Mouse (Mus musculus) midbrain, embryonic 11.5 days (tissue): ENCODE results near the gene Myl4. TPM values are rescaled to one million over a fixed set of nuclear protein-coding genes. Genes with fewer than 3 reads are reported as not detected.
A peak's percentile ranks its signal among the peaks of the same experiment; 100 is the strongest.
"Not testable (repeated sequence)": the region's sequence is repeated elsewhere in the genome, so short reads cannot be mapped to it uniquely, and the experiment has no call there.

ENCODE experiments used
- ATAC-seq: fragments of 200-750 bp; cut with Nextera tagmentation; 2 replicates; pipeline ENCODE4 v1.8.0; 2017; ENCODE audit warnings: moderate TSS enrichment, moderate library complexity; ENCODE audit not compliant: low FRiP score
- DNase-seq: peaks from one replicate; pipeline ENCODE4 v3.0.0; 2015; ENCODE audit warnings: low spot score; ENCODE audit errors: missing footprints
- H3K27ac ChIP-seq: fragments of 300-500 bp; sonication (generic); 2 replicates; pipeline ENCODE4 v1.5.1; 2014; ENCODE audit warnings: low read depth, low read length
- H3K27me3 ChIP-seq: fragments of 300-500 bp; sonication (generic); 2 replicates; pipeline ENCODE4 v1.6.1; 2014; ENCODE audit warnings: mild to moderate bottlenecking, low read length, moderate library complexity, mixed read lengths; ENCODE audit not compliant: control insufficient read depth, insufficient read depth
- H3K36me3 ChIP-seq: fragments of 300-500 bp; sonication (generic); 2 replicates; pipeline ENCODE4 v1.6.1; 2014; ENCODE audit warnings: mild to moderate bottlenecking, low read length, moderate library complexity, mixed read lengths; ENCODE audit not compliant: control insufficient read depth, insufficient read depth
- H3K4me1 ChIP-seq: fragments of 300-500 bp; sonication (generic); 2 replicates; pipeline ENCODE4 v1.6.1; 2014; ENCODE audit warnings: low read length; ENCODE audit not compliant: control insufficient read depth, insufficient read depth
- H3K4me2 ChIP-seq: fragments of 300-500 bp; sonication (generic); 2 replicates; pipeline ENCODE4 v1.6.1; 2014; ENCODE audit warnings: mild to moderate bottlenecking, moderate library complexity
- H3K4me3 ChIP-seq: fragments of 300-500 bp; sonication (generic); 2 replicates; pipeline ENCODE4 v1.5.1; 2014; ENCODE audit warnings: low read depth, low read length
- H3K9ac ChIP-seq: fragments of 300-500 bp; sonication (generic); 2 replicates; pipeline ENCODE4 v1.6.1; 2014; ENCODE audit warnings: low read length
- H3K9me3 ChIP-seq: fragments of 300-500 bp; sonication (generic); 2 replicates; pipeline ENCODE4 v1.6.1; 2016; ENCODE audit warnings: low read length; ENCODE audit not compliant: control insufficient read depth
- WGBS: fragments of 180-500 bp; shearing (Covaris S2); extraction: QIAGEN DNeasy Blood & Tissue Kit; methylation state at CpG from one replicate; pipeline ENCODE4 v1.1.7; 2014; 5-methylcytosine and 5-hydroxymethylcytosine counted together
- polyA plus RNA-seq: library from polyadenylated mRNA; unstranded; fragments of >200 nt; fragmentation: Nextera tagmentation; extraction: Ambion mirVana; gene quantifications from 2 replicates; pipeline ENCODE4 v1.2.1, GENCODE M21; 2014

Myl4 gene
- polyA plus RNA-seq, 1 experiment from 2014 or later = 1.1 TPM

DNA sequence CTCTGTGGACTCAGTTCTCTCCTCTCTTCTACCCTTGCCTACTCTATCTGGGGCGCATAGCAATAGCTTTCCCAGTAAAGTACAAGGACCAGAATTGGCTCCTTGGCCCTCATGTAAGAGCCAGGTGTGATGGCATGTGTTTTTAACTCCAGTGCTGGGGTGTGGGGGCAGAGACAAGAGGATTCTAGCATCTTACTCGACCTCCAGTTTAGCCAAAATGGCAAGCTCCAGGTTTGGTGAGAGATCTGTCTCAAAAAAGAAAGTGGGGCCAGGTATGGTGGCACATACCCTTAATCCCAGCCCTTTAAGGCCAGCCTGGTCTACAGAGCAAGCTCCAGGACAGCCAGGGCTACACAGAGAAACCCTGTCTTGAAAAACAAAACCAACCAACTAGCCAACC, 16.3 kb downstream of the Myl4 start:
- Histone ChIP-seq H3K36me3 (no peaks in the 10 kb centered on the region), H3K9ac (no peak overlapping the region), H3K9me3 (no peaks in the 10 kb centered on the region), H3K4me1 (no peaks in the 10 kb centered on the region), H3K4me2 (no peak overlapping the region), H3K27ac (no peak overlapping the region), H3K4me3 (no peak overlapping the region), H3K27me3 (no peaks in the 10 kb centered on the region)
- WGBS = 82% methylated on average over 2 of the region's 2 CpGs
- ATAC-seq = no peak
- DNase-seq = no peak

GRCm38 (mm10) chr11:104567736-104568135, 17.3 kb downstream of the Myl4 start:
- 87% methylated on average over 9 of the region's 9 CpGs for WGBS
- no peaks in the 10 kb centered on the region for H3K27me3 ChIP-seq
- DNase-seq = no peak
- H3K36me3 ChIP-seq = no peaks in the 10 kb centered on the region
- no peak overlapping the region for H3K4me2 ChIP-seq
- no peak overlapping the region for H3K9ac ChIP-seq
- no peak for ATAC-seq
- H3K4me3 ChIP-seq = no peak overlapping the region
- no peaks in the 10 kb centered on the region for H3K9me3 ChIP-seq
- H3K4me1 ChIP-seq = no peaks in the 10 kb centered on the region
- H3K27ac ChIP-seq = no peak overlapping the region

DNA sequence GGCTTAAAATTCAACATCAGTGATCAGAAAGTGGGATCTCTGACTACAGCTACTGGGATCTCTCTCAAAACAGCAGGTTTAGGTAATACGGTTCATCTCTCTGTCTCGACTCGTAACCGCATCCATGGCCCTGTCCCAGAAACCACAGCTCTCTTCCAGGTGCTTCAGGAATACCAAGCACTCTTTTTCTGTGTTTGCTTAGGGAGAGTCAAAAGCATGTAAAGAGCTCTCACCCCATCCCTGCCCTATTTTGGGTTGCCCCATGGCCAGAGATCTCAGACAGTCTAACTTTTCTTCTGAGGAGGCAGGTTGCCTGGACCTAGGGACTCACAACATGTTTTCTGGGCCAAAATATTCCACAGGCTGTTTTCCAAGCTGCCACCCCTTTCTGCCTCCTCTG, 17.9 kb downstream of the Myl4 start:
- H3K9me3 ChIP-seq = no peaks in the 10 kb centered on the region
- H3K36me3 ChIP-seq = no peaks in the 10 kb centered on the region
- H3K27me3 ChIP-seq = no peaks in the 10 kb centered on the region
- H3K4me2 ChIP-seq = no peak overlapping the region
- 93% methylated on average over 4 of the region's 4 CpGs for WGBS
- H3K4me1 ChIP-seq = no peaks in the 10 kb centered on the region
- no peak overlapping the region for H3K27ac ChIP-seq
- DNase-seq = no peak
- no peak overlapping the region for H3K4me3 ChIP-seq
- no peak overlapping the region for H3K9ac ChIP-seq
- ATAC-seq = no peak

GRCm38 (mm10) chr11:104570515-104570914, 20.1 kb downstream of the Myl4 start:
- H3K36me3 ChIP-seq, H3K4me3 ChIP-seq, ATAC-seq, H3K9me3 ChIP-seq, DNase-seq, H3K4me2 ChIP-seq, H3K9ac ChIP-seq, H3K4me1 ChIP-seq, H3K27me3 ChIP-seq, H3K27ac ChIP-seq: not testable (repeated sequence)
- 83% methylated on average over 8 of the region's 8 CpGs for WGBS

GRCm38 (mm10) chr11:104571373-104571772, 20.9 kb downstream of the Myl4 start:
- peak; percentile 27; the same call in 1 of the 2 replicates for ATAC-seq
- H3K27me3 ChIP-seq, H3K27ac ChIP-seq, H3K9me3 ChIP-seq, DNase-seq, H3K36me3 ChIP-seq, H3K4me1 ChIP-seq: not testable (repeated sequence)
- peak overlapping the region; percentile 27 for H3K4me3 ChIP-seq
- H3K9ac ChIP-seq = peak overlapping the region; percentile 40; the same call in 1 of the 2 replicates
- peak overlapping the region; percentile 53 for H3K4me2 ChIP-seq
- WGBS = 5% methylated on average over 28 of the region's 28 CpGs

DNA sequence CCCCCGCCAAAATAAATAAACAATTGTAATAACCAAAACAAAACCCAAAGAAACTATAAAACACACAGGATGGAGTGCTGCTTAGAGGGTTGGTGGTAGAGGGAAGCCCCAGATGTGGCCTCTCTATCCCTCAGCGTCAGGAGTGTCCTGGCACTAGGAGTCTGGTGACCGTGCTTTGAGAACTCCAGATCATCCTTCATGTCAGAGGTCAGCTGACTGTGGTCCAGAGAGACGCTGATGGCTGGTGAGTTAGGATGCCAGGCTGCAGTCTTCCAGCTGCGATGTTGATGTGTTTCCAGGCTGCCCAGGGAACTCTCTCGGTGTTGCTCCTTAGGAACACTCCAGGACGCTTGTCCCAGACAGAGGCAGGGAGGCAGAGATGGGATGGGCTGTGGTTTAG, 21.6 kb downstream of the Myl4 start:
- no peaks in the 10 kb centered on the region for H3K9me3 ChIP-seq
- no peak overlapping the region for H3K4me3 ChIP-seq
- no peak overlapping the region for H3K27ac ChIP-seq
- H3K9ac ChIP-seq = no peak overlapping the region
- H3K27me3 ChIP-seq = no peaks in the 10 kb centered on the region
- ATAC-seq (no peak), DNase-seq (no peak)
- 55% methylated on average over 7 of the region's 7 CpGs for WGBS
- no peaks in the 10 kb centered on the region for H3K4me1 ChIP-seq
- no peak overlapping the region for H3K4me2 ChIP-seq
- no peaks in the 10 kb centered on the region for H3K36me3 ChIP-seq

- Histone ChIP-seq H3K27ac (no peak overlapping the region), H3K9me3 (no peaks in the 10 kb centered on the region), H3K9ac (no peak overlapping the region), H3K4me3 (no peak overlapping the region), H3K4me1 (no peaks in the 10 kb centered on the region), H3K4me2 (no peak overlapping the region), H3K36me3 (no peaks in the 10 kb centered on the region), H3K27me3 (no peaks in the 10 kb centered on the region)
- ATAC-seq = no peak
- 76% methylated on average over 2 of the region's 2 CpGs for WGBS
- DNase-seq = no peak
Measured at GRCm38 (mm10) chr11:104572566-104572965, 22.1 kb downstream of the Myl4 start.

GRCm38 (mm10) chr11:104576772-104577612, 26.5 kb downstream of the Myl4 start:
- Histone ChIP-seq H3K27ac (no peak overlapping the region), H3K9me3 (no peaks in the 10 kb centered on the region), H3K4me2 (no peak overlapping the region), H3K4me3 (no peak overlapping the region), H3K36me3 (no peaks in the 10 kb centered on the region), H3K9ac (no peak overlapping the region), H3K27me3 (no peaks in the 10 kb centered on the region), H3K4me1 (no peaks in the 10 kb centered on the region)
- DNase-seq (no peak), ATAC-seq (no peak)
- WGBS = 41% methylated on average over 10 of the region's 10 CpGs

GRCm38 (mm10) chr11:104578074-104578473, 27.6 kb downstream of the Myl4 start:
- DNase-seq (no peak), ATAC-seq (no peak)
- no peaks in the 10 kb centered on the region for H3K36me3 ChIP-seq
- H3K27me3 ChIP-seq = no peaks in the 10 kb centered on the region
- H3K9ac ChIP-seq = no peak overlapping the region
- no peak overlapping the region for H3K27ac ChIP-seq
- H3K4me2 ChIP-seq = no peak overlapping the region
- WGBS = 69% methylated on average over 5 of the region's 5 CpGs
- H3K9me3 ChIP-seq = no peaks in the 10 kb centered on the region
- H3K4me1 ChIP-seq = no peaks in the 10 kb centered on the region
- H3K4me3 ChIP-seq = no peak overlapping the region
